Mouse (Mus musculus) urinary bladder, postnatal 4 days (tissue): ENCODE results near the gene Olfr486.
"Not testable (repeated sequence)": the region's sequence is repeated elsewhere in the genome, so short reads cannot be mapped to it uniquely, and the experiment has no call there.

Experiments used
- DNase-seq, 2 experiments: peaks; one replicate each; pipeline ENCODE4 v3.0.0; 2021 to 2022; ENCODE audit warnings: low spot score in 2 of 2

Olfr486 gene

DNA sequence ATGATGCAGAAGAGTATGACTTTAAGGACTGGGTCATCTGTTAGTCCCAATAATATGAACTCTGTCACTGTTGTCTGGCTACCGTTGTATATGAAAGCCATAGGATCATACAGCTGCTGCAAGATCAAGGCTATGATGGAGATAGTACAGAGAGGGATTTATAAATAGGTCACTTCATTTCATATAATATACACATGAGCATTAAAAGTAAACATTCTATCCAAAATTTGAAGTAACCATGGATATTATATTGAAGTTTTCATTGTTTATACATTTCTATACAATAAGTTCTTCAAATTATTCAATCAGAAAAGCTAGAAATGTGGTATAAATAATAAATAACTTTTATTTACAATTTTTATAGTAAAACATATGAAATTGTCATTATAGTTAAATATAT lies at the start of gene Olfr486:
TSS of gene Olfr486 (minus strand) at position 101 of the 400 bp plus-strand sequence.
- DNase-seq, result not testable (repeated sequence)

DNA sequence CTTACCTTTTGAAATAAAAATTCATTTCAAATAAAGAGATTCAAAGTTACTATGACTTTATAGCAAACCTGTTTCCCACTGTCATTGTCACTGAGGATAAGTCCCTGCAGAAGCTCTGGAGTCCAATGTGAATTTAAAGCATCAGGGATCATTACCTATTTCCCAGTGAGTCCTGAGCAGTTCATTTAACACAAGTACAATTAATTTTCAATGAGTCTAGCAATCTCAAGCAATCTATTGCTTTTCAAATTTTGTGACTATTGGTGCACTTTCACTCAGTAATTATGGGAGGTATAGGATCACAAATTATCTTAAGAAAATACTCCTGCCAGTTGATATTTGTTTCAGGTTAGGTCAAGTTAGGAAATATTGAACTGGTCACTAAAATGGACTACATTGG lies 42.0 kb upstream of the Olfr486 start, which contains the start of gene Olfr487:
TSS of gene Olfr487 (minus strand) at position 101 of the 400 bp plus-strand sequence.
- DNase-seq, result not testable (repeated sequence)

DNA sequence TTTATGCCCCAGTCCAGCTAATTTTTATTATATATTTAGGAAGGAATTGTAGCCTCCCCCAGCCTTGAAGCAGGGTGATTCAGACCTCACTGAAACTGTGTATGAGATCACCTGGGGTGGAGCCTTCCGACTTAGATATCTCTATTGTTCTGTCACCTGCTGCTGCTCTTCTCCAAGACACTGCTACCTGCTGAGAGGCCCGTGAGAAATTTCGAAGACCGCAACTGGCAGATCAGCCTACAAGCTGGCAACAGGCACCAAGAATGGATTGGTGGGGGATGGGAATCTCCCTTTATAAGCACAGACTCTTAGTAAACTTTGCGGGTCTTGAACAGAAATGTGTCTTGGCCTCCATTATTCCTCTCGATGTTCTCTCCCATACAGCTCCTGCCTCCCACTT lies 24.4 kb upstream of the Olfr486 start:
- no peak for DNase-seq

DNA sequence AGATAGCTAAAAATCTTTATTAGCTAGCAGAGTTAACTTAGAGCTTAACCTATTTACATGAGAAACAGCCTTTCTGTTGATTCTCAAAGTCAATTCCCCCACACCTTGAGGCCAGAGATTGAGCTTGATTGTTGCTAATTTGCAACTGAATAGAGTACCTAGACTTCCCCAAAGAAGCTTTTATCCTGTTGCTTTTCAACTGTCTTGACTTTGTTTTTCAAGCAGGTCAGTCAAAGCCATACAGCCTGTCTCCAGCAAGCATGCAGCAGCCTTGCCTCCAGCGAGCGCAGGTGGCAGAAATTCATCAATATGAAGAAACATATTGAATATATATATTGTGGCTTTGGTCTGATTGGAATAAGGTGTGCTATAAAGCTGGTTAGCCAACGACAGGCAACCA lies 23.8 kb upstream of the Olfr486 start:
- DNase-seq, result not testable (repeated sequence)

DNA sequence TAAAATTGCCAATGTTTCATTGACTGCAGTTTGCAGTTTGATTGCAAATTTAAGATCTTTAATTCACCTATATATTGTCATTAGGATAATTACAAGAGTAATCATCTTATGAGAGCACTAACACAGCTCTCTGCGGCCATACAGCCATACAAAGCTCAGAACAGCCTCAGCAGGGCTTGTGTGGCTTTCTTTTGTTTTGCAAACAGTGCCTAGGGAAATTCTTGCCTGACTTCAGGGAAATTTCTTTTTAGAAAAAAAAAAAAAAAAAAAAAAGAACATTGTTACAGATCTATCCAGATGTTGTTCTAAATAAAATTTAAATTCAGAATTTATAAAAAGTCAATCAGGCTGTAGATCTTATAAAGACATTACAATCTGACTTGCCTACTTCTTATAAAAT lies 20.2 kb upstream of the Olfr486 start:
- not testable (repeated sequence) for DNase-seq

DNA sequence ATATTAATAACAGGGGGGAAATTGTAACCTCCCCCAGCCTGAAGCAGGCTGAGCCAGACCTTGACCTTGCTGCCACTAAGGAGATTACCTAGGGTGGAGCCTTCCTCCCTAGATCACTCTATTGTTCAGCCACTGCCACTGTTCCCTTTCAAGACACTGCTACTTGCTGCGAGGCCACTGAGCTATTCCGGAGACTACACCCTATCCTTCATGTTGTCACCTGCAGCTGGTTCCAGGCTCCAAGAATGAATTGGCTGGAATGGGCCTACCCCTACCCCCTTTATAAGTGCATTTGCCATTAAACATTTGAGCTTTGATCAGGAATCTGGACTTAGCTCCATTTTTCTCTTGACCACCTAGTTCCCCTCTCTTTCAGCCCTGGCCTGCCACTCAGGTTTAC lies 18.7 kb upstream of the Olfr486 start:
- not testable (repeated sequence) for DNase-seq

DNA sequence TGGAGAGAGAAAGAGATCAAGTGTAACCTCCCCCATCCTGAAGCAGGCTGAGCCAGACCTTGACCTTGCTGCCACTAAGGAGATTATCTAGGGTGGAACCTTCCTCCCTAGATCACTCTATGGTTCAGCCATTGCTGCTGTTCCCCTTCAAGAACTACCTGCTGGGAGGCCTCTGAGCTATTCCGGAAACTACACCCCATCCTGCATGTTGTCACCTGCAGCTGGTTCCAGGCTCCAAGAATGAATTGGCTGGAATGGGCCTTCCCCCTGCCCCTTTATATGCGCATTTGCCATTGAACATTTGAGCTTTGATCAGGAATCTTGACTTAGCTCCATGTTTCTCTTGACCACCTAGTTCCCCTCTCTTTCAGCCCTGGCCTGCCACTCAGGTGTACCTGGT lies 12.7 kb upstream of the Olfr486 start:
- not testable (repeated sequence) for DNase-seq

DNA sequence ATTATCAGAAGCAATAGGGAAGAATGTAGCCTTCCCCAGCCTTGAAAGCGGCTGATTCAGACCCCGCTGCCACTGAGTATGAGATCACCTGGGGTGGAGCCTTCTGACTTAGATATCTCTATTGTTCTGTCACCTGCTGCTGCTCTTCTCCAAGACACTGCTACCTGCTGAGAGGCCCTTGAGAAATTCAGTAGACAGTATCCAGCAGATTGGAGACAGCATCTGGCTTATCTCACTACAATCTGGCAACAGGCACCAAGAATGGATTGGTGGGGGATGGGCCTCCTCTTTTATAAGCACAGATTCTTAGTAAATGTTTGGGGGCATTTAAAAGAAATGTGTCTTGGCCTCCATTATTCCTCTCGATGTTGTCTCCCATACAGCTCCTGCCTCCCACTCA lies 11.9 kb upstream of the Olfr486 start:
- not testable (repeated sequence) for DNase-seq

DNA sequence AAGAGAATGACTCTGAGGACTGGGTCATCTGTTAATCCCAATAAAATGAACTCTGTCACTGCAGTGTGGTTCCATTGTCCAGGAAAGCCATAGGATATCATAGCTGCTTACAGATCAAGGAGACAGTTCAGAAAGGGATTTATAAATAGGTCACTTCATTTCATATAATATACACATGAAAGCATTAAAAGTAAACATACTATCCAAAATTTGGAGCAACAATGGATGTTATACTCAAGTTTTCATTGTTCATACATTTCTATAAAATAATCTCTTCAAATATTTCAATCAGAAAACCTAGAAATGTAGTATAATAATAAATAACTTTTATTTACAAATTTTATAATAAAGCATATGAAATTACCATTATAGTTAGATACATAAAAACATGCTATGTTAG lies 12.8 kb downstream of the Olfr486 start, which contains the start of gene Olfr485:
TSS of gene Olfr485 (minus strand) at position 101 of the 400 bp plus-strand sequence.
- DNase-seq, result no peak

DNA sequence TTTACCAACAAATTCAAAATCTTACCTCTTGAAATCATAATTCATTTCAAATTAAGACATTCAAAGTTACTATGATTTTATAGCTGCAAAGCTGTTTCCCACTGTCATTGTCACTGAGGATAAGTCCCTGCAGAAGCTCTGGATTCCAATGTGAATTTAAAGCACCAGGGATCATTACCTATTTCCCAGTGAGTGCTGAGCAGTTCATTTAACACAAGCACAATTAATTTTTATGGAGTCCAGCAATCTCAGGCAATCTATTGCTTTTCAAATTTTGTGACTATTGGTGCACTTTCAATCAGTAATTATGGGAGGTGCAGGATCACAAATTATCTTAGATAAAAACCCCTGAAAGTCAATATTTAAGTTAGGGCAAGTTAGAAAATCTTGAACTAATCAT lies 45.2 kb downstream of the Olfr486 start, which contains the start of gene Olfr484:
TSS of gene Olfr484 (minus strand) at position 101 of the 400 bp plus-strand sequence.
- no peak for DNase-seq
